Comparison of ENCODE assay signal across 8 mouse cellular contexts in genomic region chr15:86182646-86183045, GRCm38 (mm10). TPM values are rescaled to one million over a fixed set of nuclear protein-coding genes. Genes with fewer than 3 reads are reported as not detected.
DNase-seq lines count a peak whose midpoint lies in the region; ATAC-seq and TF ChIP-seq lines count a peak whose summit lies in the region.

No protein-coding gene starts in this region.

- no peak overlapping the region for H3K4me3 ChIP-seq in hindbrain, embryonic 12.5 days
- H3K4me3 ChIP-seq in hindbrain, embryonic 11.5 days (ENCODE audit: low read depth, low read length) = no peak overlapping the region
- H3K4me3 ChIP-seq in MEL (ENCODE audit: control insufficient read depth in 1 of 2, insufficient read depth in 1 of 2, low read depth in 2 of 2, low read length in 2 of 2) = no peak overlapping the region

- no peaks in the 10 kb centered on the region for H3K9me3 ChIP-seq in hindbrain, embryonic 12.5 days (replicated peaks)
- H3K9me3 ChIP-seq in hindbrain, embryonic 11.5 days (ENCODE audit: control insufficient read depth, low read length) = no peaks in the 10 kb centered on the region
- H3K9me3 ChIP-seq in MEL (replicated peaks; ENCODE audit: insufficient read depth, low read length) = no peaks in the 10 kb centered on the region

- TF ChIP-seq EP300 in MEL (IDR thresholded peaks at IDR 0.05; ENCODE audit: low read depth in 1 of 2, low read length in 2 of 2) = no peak

- no peaks in the 10 kb centered on the region for H3K36me3 ChIP-seq in hindbrain, embryonic 12.5 days
- no peaks in the 10 kb centered on the region for H3K36me3 ChIP-seq in hindbrain, embryonic 11.5 days (ENCODE audit: control insufficient read depth, insufficient read depth, low read length)
- H3K36me3 ChIP-seq in MEL (ENCODE audit: control insufficient read depth in 1 of 2, insufficient read depth in 2 of 2, low read length in 2 of 2) = peaks cover 0 to 17% of the 10 kb centered on the region in 2 experiments; a peak in 2 of 4 replicates

- TF ChIP-seq CTCF in MEL (IDR thresholded peaks at IDR 0.05 in 2 of 3, conservative IDR thresholded peaks at IDR 0.05 in 1 of 3; ENCODE audit: control insufficient read depth in 1 of 3, insufficient read depth in 1 of 3, low read depth in 2 of 3, low read length in 3 of 3, poor library complexity in 1 of 3, severe bottlenecking in 1 of 3) = no peak

- WGBS in hindbrain, embryonic 12.5 days = 62% methylated on average over 13 of the region's 13 CpGs
- WGBS in hindbrain, embryonic 11.5 days = 56% methylated on average over 13 of the region's 13 CpGs

- peaks cover 5% of the 10 kb centered on the region; the same call in 1 of the 2 replicates for H3K27me3 ChIP-seq in hindbrain, embryonic 12.5 days
- no peaks in the 10 kb centered on the region for H3K27me3 ChIP-seq in hindbrain, embryonic 11.5 days (ENCODE audit: control insufficient read depth, insufficient read depth, low read length)
- H3K27me3 ChIP-seq in MEL (ENCODE audit: control insufficient read depth in 1 of 2, insufficient read depth in 2 of 2, low read length in 2 of 2) = peaks cover 0 to 1% of the 10 kb centered on the region in 2 experiments; a peak in 1 of 4 replicates

- H3K4me1 ChIP-seq in hindbrain, embryonic 12.5 days = peaks cover 40% of the 10 kb centered on the region
- H3K4me1 ChIP-seq in hindbrain, embryonic 11.5 days (replicated peaks; ENCODE audit: control insufficient read depth, insufficient read depth, low read length) = 0 out of 2 replicates have a peak, but pooled peaks cover 2% of the 10 kb centered on the region
- peaks cover 11 to 41% of the 10 kb centered on the region in 2 experiments for H3K4me1 ChIP-seq in MEL (ENCODE audit: control insufficient read depth in 1 of 2, insufficient read depth in 2 of 2, low read length in 2 of 2)

- DNase-seq in hindbrain, embryonic 11.5 days (ENCODE audit: low spot score) = no peak
- peak; percentile 60 for DNase-seq in MEL (ENCODE audit: low read depth, low spot score)
- peak; percentile 76 for DNase-seq in heart, adult 8-10 months (ENCODE audit: low spot score)
- DNase-seq in kidney, postnatal 25 days = peak; percentile 27 to 61
- DNase-seq in naive thymus-derived CD4-positive, alpha-beta T cell, adult 2 months (ENCODE audit: low read depth) = peak; percentile 68
- peak; percentile 80 to 88 for DNase-seq in thymus, postnatal 36 days
- no peak for DNase-seq in Muller cell, postnatal 12 days (ENCODE audit: inconsistent ontology term)

- H3K9ac ChIP-seq in hindbrain, embryonic 12.5 days = no peak overlapping the region
- H3K9ac ChIP-seq in hindbrain, embryonic 11.5 days (ENCODE audit: low read depth, low read length) = no peak overlapping the region
- H3K9ac ChIP-seq in MEL (ENCODE audit: control insufficient read depth, low read depth, low read length, poor library complexity, severe bottlenecking) = no peak overlapping the region

- peaks cover 3% of the 10 kb centered on the region; the same call in 1 of the 2 replicates for H3K79me2 ChIP-seq in MEL (ENCODE audit: control insufficient read depth, insufficient read depth, low read length, poor library complexity)

- TF ChIP-seq RAD21 in MEL (IDR thresholded peaks at IDR 0.05; ENCODE audit: low read depth, low read length) = no peak

- peak overlapping the region; percentile 35; the same call in 1 of the 2 replicates for H3K27ac ChIP-seq in hindbrain, embryonic 12.5 days
- no peak overlapping the region for H3K27ac ChIP-seq in hindbrain, embryonic 11.5 days (ENCODE audit: low read depth, low read length)
- no peak overlapping the region for H3K27ac ChIP-seq in MEL (ENCODE audit: control insufficient read depth, low read depth, low read length)

- H3K4me2 ChIP-seq in hindbrain, embryonic 12.5 days (replicated peaks) = no peak overlapping the region
- no peak overlapping the region for H3K4me2 ChIP-seq in hindbrain, embryonic 11.5 days (replicated peaks; ENCODE audit: low read depth, low read length)

- no peak for ATAC-seq in hindbrain, embryonic 12.5 days (ENCODE audit: low FRiP score)
- no peak for ATAC-seq in hindbrain, embryonic 11.5 days (ENCODE audit: low FRiP score)

- no peak for TF ChIP-seq POLR2A in MEL (IDR thresholded peaks at IDR 0.05; ENCODE audit: control insufficient read depth in 1 of 2, insufficient read depth in 1 of 2, low read depth in 1 of 2, low read length in 2 of 2, poor library complexity in 1 of 2)

TF ChIP-seq in MEL, 35 proteins besides CTCF, POLR2A, EP300 and RAD21:
- TF ChIP-seq SMC3 (IDR thresholded peaks at IDR 0.05; ENCODE audit: low read depth, low read length) (no peak), TBP (IDR thresholded peaks at IDR 0.05; ENCODE audit: low read depth, low read length) (no peak), RCOR1 (IDR thresholded peaks at IDR 0.05; ENCODE audit: low read depth, low read length) (no peak), MYB (IDR thresholded peaks at IDR 0.05; ENCODE audit: low read depth, low read length) (no peak), MAFK (IDR thresholded peaks at IDR 0.05; ENCODE audit: borderline replicate concordance, low read depth, low read length) (no peak), ELF1 (IDR thresholded peaks at IDR 0.05; ENCODE audit: low read depth, low read length) (no peak), USF1 (IDR thresholded peaks at IDR 0.05; ENCODE audit: low read depth, low read length) (no peak), ZKSCAN1 (IDR thresholded peaks at IDR 0.05; ENCODE audit: low read depth, low read length) (no peak), ZNF384 (IDR thresholded peaks at IDR 0.05; ENCODE audit: low read depth, low read length) (no peak), ZMIZ1 (IDR thresholded peaks at IDR 0.05; ENCODE audit: low read depth, low read length) (no peak), TAL1 (IDR thresholded peaks at IDR 0.05; ENCODE audit: low read length) (no peak), USF2 (IDR thresholded peaks at IDR 0.05; ENCODE audit: borderline replicate concordance in 1 of 2, insufficient read depth in 1 of 2, low read depth in 1 of 2, low read length in 2 of 2) (no peak), POLR2AphosphoS2 (IDR thresholded peaks at IDR 0.05; ENCODE audit: low read length) (no peak)

RNA-seq across cellular contexts. Expression of gene Cerk, which starts 3.3 kb away (rescaled TPM):
- 26.0 and 28.1 TPM in 2 replicates for polyA plus RNA-seq in hindbrain, embryonic 12.5 days (2016; fragmentation: Nextera tagmentation; extraction: Ambion mirVana)
- polyA plus RNA-seq in hindbrain, embryonic 11.5 days (2014; fragmentation: Nextera tagmentation; extraction: Ambion mirVana) = 16.9 and 18.4 TPM in 2 replicates
- 3.8 and 4.1 TPM in 2 replicates for total RNA-seq in MEL (2012; rRNA removed)
- polyA plus RNA-seq in MEL (2012; ENCODE audit: insufficient read depth in 1 of 2, insufficient read length in 2 of 2, low read depth in 1 of 2, low replicate concordance in 2 of 2, missing spikeins in 1 of 2) = 1 to 10 TPM in 1 of 2 experiments, not detected in 1; 9.5 TPM
- total RNA-seq in heart, adult 8-10 months (2022) = 10 to 100 TPM; 25.5 to 32.9 (median 29.4) TPM

RNA-seq across cellular contexts. Expression of gene Tbc1d22a, which starts 31.6 kb away (rescaled TPM):
- polyA plus RNA-seq in hindbrain, embryonic 12.5 days (2016; fragmentation: Nextera tagmentation; extraction: Ambion mirVana) = 13.8 and 14.1 TPM in 2 replicates
- polyA plus RNA-seq in hindbrain, embryonic 11.5 days (2014; fragmentation: Nextera tagmentation; extraction: Ambion mirVana) = 7.3 and 8.3 TPM in 2 replicates
- total RNA-seq in MEL (2012; rRNA removed) = 15.1 and 15.9 TPM in 2 replicates
- 10 to 100 TPM in 1 of 2 experiments, not detected in 1; 21.1 TPM for polyA plus RNA-seq in MEL (2012; ENCODE audit: insufficient read depth in 1 of 2, insufficient read length in 2 of 2, low read depth in 1 of 2, low replicate concordance in 2 of 2, missing spikeins in 1 of 2)
- 10 to 100 TPM; 24.9 to 30.8 (median 27.7) TPM for total RNA-seq in heart, adult 8-10 months (2022)

Comparison
In these comparisons a context has a peak if more than half of its experiments do, and no peak if none do; other contexts are left out.
1. DNase-seq: peak in MEL (single experiment), heart, adult 8-10 months (single experiment), kidney, postnatal 25 days (2 of 2), naive thymus-derived CD4-positive, alpha-beta T cell, adult 2 months (single experiment) and thymus, postnatal 36 days (2 of 2); none in hindbrain, embryonic 11.5 days (single experiment) and Muller cell, postnatal 12 days (single experiment).